23 mouse cellular contexts compared by ENCODE assay signal in the genomic region with DNA sequence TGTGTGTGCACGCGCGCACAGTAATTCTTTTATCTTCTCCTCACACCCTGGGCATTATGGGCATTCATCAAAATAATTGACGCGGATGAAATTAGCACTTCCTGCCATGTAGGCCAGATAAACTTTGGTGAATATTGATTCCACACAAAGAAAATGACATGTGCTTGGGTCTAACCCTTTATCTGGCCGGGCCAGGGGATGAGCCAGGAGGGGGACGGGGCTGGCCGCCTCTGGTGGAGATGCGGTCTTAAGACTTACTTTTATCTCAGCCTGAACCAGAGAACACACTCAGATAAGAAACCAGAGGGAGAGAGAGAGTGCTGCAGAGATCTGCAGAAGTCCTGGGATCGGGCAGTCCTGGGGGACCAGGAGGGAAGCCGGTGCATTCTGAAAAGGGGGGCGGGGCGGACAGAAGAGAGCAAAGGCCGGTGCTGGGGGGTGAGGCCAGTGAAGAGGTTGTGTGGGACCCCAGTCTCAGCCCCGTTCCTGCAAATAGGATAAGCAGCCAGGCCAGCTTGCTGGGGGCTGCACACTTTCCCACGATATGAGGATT.
DNase-seq lines count a peak whose midpoint lies in the region; ATAC-seq and TF ChIP-seq lines count a peak whose summit lies in the region.
"Had no signal": no experiment of that assay in that cellular context is flagged by ENCODE, and none has a peak within 500 bp of the region (broad histone marks: within the 10 kb centered on the region; RNA-seq: fewer than 3 reads in every experiment).

No protein-coding gene starts in this region.

- TF ChIP-seq POLR2A in brain, embryonic 14.5 days (IDR thresholded peaks at IDR 0.05; ENCODE audit: borderline replicate concordance, extremely low read depth, insufficient read depth, insufficient read length, poor library complexity, severe bottlenecking) = no peak

- peaks cover 3% of the 10 kb centered on the region; the same call in 1 of the 2 replicates for H3K4me1 ChIP-seq in hindbrain, embryonic 11.5 days (replicated peaks; ENCODE audit: control insufficient read depth, insufficient read depth, low read length)
- no peaks in the 10 kb centered on the region for H3K4me1 ChIP-seq in hindbrain, postnatal 0 days (ENCODE audit: insufficient read depth, low read length)
- peaks cover 26% of the 10 kb centered on the region for H3K4me1 ChIP-seq in G1E (ENCODE audit: insufficient read depth, low read depth, low read length)
- peaks cover 17% of the 10 kb centered on the region for H3K4me1 ChIP-seq in midbrain, embryonic 12.5 days
- H3K4me1 ChIP-seq: heart, embryonic 13.5 days had no signal

- H3K9ac ChIP-seq in hindbrain, embryonic 11.5 days (ENCODE audit: low read depth, low read length) = 0 out of 2 replicates have a peak overlapping the region, but pooled peaks have one; percentile 31
- no peak overlapping the region for H3K9ac ChIP-seq in hindbrain, postnatal 0 days (replicated peaks; ENCODE audit: low read length)
- 0 out of 2 replicates have a peak overlapping the region, but pooled peaks have one; percentile 24 for H3K9ac ChIP-seq in midbrain, embryonic 12.5 days (replicated peaks)
- H3K9ac ChIP-seq: heart, embryonic 13.5 days had no signal

- no peaks in the 10 kb centered on the region for H3K9me3 ChIP-seq in hindbrain, embryonic 11.5 days (ENCODE audit: control insufficient read depth, low read length)
- 0 out of 2 replicates have a peak, but pooled peaks cover 2% of the 10 kb centered on the region for H3K9me3 ChIP-seq in hindbrain, postnatal 0 days (ENCODE audit: low read length)
- peaks cover 4% of the 10 kb centered on the region for H3K9me3 ChIP-seq in G1E (replicated peaks)
- H3K9me3 ChIP-seq in midbrain, embryonic 12.5 days = 0 out of 2 replicates have a peak, but pooled peaks cover 5% of the 10 kb centered on the region

- ATAC-seq in hindbrain, embryonic 11.5 days (ENCODE audit: low FRiP score) = no peak
- no peak for ATAC-seq in hindbrain, postnatal 0 days
- ATAC-seq in G1E (ENCODE audit: extremely low read depth, insufficient number of reproducible peaks, low FRiP score, poor library complexity, severe bottlenecking) = 0 out of 2 replicates have a peak, but pooled peaks have one; percentile 22
- peak; percentile 49; the same call in 1 of the 2 replicates for ATAC-seq in midbrain, embryonic 12.5 days (ENCODE audit: low FRiP score, low read depth)
- ATAC-seq: forebrain, embryonic 14.5 days; intestine, postnatal 0 days had no signal

- no peak for DNase-seq in hindbrain, embryonic 11.5 days (ENCODE audit: low spot score)
- DNase-seq in hindbrain, postnatal 0 days (ENCODE audit: low spot score) = no peak
- no peak for DNase-seq in G1E (ENCODE audit: low spot score)
- DNase-seq in brain, embryonic 14.5 days (ENCODE audit: low read depth) = peak; percentile 60
- no peak for DNase-seq in left cerebral cortex, postnatal 36 days (ENCODE audit: low spot score in 2 of 2)
- DNase-seq in thymus, postnatal 36 days = no peak
- DNase-seq in cerebellum, adult 11-12 months = no peak
- DNase-seq: adrenal gland, postnatal 25 days; cerebellum, adult 9-11 months; gastrocnemius, postnatal 36 days; heart, adult 2 months; heart, postnatal 14 days; kidney, postnatal 25 days; lung, adult 18-20 months; lung, postnatal 14 days; retina, postnatal 1 day; right cerebral cortex, postnatal 25 days; spleen, adult 18-20 months had no signal

- H3K4me2 ChIP-seq in hindbrain, embryonic 11.5 days (replicated peaks; ENCODE audit: low read depth, low read length) = no peak overlapping the region
- no peak overlapping the region for H3K4me2 ChIP-seq in hindbrain, postnatal 0 days (ENCODE audit: low read depth, low read length)
- 0 out of 2 replicates have a peak overlapping the region, but pooled peaks have one; percentile 17 for H3K4me2 ChIP-seq in midbrain, embryonic 12.5 days (replicated peaks)
- H3K4me2 ChIP-seq: heart, embryonic 13.5 days had no signal

- H3K27ac ChIP-seq in hindbrain, embryonic 11.5 days (ENCODE audit: low read depth, low read length) = peak overlapping the region; percentile 24; the same call in 1 of the 2 replicates
- no peak overlapping the region for H3K27ac ChIP-seq in hindbrain, postnatal 0 days
- peak overlapping the region; percentile 69 for H3K27ac ChIP-seq in midbrain, embryonic 12.5 days (replicated peaks)
- H3K27ac ChIP-seq: heart, adult 2 months; heart, embryonic 13.5 days; layer of hippocampus, adult 2 months had no signal

- 41% methylated on average over 16 of the region's 16 CpGs for WGBS in hindbrain, embryonic 11.5 days
- WGBS in hindbrain, postnatal 0 days = 42% methylated on average over 16 of the region's 16 CpGs
- 29% methylated on average over 16 of the region's 16 CpGs for WGBS in midbrain, embryonic 12.5 days

- no peak for TF ChIP-seq CTCF in hindbrain, postnatal 0 days (IDR thresholded peaks at IDR 0.05; ENCODE audit: low read depth)
- TF ChIP-seq CTCF in G1E (IDR thresholded peaks at IDR 0.05; ENCODE audit: low read depth, low read length) = no peak
- TF ChIP-seq CTCF in brain, embryonic 14.5 days (IDR thresholded peaks at IDR 0.05; ENCODE audit: borderline replicate concordance, extremely low read depth, insufficient read depth, insufficient read length) = no peak

- H3K27me3 ChIP-seq in hindbrain, embryonic 11.5 days (ENCODE audit: control insufficient read depth, insufficient read depth, low read length) = peaks cover 13% of the 10 kb centered on the region
- 0 out of 2 replicates have a peak, but pooled peaks cover 5% of the 10 kb centered on the region for H3K27me3 ChIP-seq in hindbrain, postnatal 0 days (ENCODE audit: insufficient read depth, low read length)
- H3K27me3 ChIP-seq in G1E (ENCODE audit: insufficient read depth, low read length) = peaks cover 10% of the 10 kb centered on the region; the same call in 1 of the 2 replicates
- H3K27me3 ChIP-seq in midbrain, embryonic 12.5 days = peaks cover 90% of the 10 kb centered on the region

- no peaks in the 10 kb centered on the region for H3K36me3 ChIP-seq in hindbrain, embryonic 11.5 days (ENCODE audit: control insufficient read depth, insufficient read depth, low read length)
- H3K36me3 ChIP-seq in hindbrain, postnatal 0 days (ENCODE audit: insufficient read depth, low read length) = no peaks in the 10 kb centered on the region
- no peaks in the 10 kb centered on the region for H3K36me3 ChIP-seq in G1E (replicated peaks)
- H3K36me3 ChIP-seq in midbrain, embryonic 12.5 days = no peaks in the 10 kb centered on the region
- H3K36me3 ChIP-seq: heart, embryonic 13.5 days had no signal

- no peak overlapping the region for H3K4me3 ChIP-seq in hindbrain, embryonic 11.5 days (ENCODE audit: low read depth, low read length)
- H3K4me3 ChIP-seq in hindbrain, postnatal 0 days (ENCODE audit: low read length) = no peak overlapping the region
- H3K4me3 ChIP-seq in G1E (ENCODE audit: low read depth, low read length) = no peak overlapping the region
- H3K4me3 ChIP-seq in midbrain, embryonic 12.5 days = no peak overlapping the region
- H3K4me3 ChIP-seq: heart, adult 2 months; heart, embryonic 13.5 days; layer of hippocampus, adult 2 months had no signal

- intact Hi-C loops in left cerebral cortex, postnatal 36 days (cut with DNase I) = no loop called here

Comparison
In these comparisons a context has a peak if more than half of its experiments do, and no peak if none do; other contexts are left out.
1. ATAC-seq: peak in G1E (single experiment) and midbrain, embryonic 12.5 days (single experiment); none in hindbrain, embryonic 11.5 days (single experiment) and hindbrain, postnatal 0 days (single experiment).